21 mouse cellular contexts compared by ENCODE assay signal in the genomic region with DNA sequence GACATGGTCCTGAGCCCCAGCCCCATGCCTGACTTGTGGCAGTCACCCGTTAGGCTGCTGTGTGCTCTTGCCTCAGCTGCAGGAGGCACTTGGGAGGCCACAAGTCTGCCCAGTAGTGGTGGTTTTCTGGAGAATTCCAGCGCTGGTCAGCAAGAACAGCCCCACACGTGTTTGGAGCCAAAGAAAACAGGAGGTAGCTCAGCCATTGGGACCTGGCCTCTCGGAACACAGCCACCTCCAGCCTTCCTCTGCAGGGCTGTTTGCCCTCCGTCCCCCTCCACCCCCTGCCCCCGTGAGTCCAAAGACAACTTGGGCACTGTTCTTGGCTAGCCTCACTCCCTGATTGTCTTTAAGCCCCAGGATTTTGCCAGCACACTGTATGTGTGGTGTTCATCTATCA. TPM values are rescaled to one million over a fixed set of nuclear protein-coding genes. Genes with fewer than 3 reads are reported as not detected.
DNase-seq lines count a peak whose midpoint lies in the region; ATAC-seq and TF ChIP-seq lines count a peak whose summit lies in the region.
"Had no signal": no experiment of that assay in that cellular context is flagged by ENCODE, and none has a peak within 500 bp of the region (broad histone marks: within the 10 kb centered on the region; RNA-seq: fewer than 3 reads in every experiment).

No protein-coding gene starts in this region.

- H3K4me3 ChIP-seq in heart, adult 2 months: no peak overlapping the region
- no peak overlapping the region for H3K4me3 ChIP-seq in kidney, embryonic 16.5 days (ENCODE audit: low read length)
- no peak overlapping the region for H3K4me3 ChIP-seq in limb, embryonic 15.5 days
- H3K4me3 ChIP-seq in stomach, postnatal 0 days (ENCODE audit: low read depth, low read length): no peak overlapping the region
- H3K4me3 ChIP-seq: erythroblast, embryonic 14.5 days; hindbrain, embryonic 13.5 days; megakaryocyte, embryonic 14.5 days had no signal

- no peaks in the 10 kb centered on the region for H3K79me2 ChIP-seq in heart, adult 2 months (replicated peaks; ENCODE audit: control insufficient read depth, insufficient read depth, low read length)

- no peak for TF ChIP-seq EP300 in heart, adult 2 months (IDR thresholded peaks at IDR 0.05; ENCODE audit: insufficient read depth, low read depth, low read length)
- no peak for TF ChIP-seq EP300 in stomach, postnatal 0 days (optimal IDR thresholded peaks at IDR 0.05)

- no peak overlapping the region for H3K4me2 ChIP-seq in kidney, embryonic 16.5 days (replicated peaks; ENCODE audit: low read depth, low read length)
- H3K4me2 ChIP-seq in limb, embryonic 15.5 days: no peak overlapping the region
- no peak overlapping the region for H3K4me2 ChIP-seq in stomach, postnatal 0 days (replicated peaks; ENCODE audit: low read depth)
- H3K4me2 ChIP-seq: hindbrain, embryonic 13.5 days; liver, embryonic 11.5 days had no signal

- peaks cover 20% of the 10 kb centered on the region for H3K27me3 ChIP-seq in heart, adult 2 months (ENCODE audit: control insufficient read depth, insufficient read depth, low read length)
- H3K27me3 ChIP-seq in kidney, embryonic 16.5 days (ENCODE audit: insufficient read depth, low read length): peaks cover 55% of the 10 kb centered on the region
- peaks cover 54% of the 10 kb centered on the region for H3K27me3 ChIP-seq in limb, embryonic 15.5 days
- peaks cover 23% of the 10 kb centered on the region for H3K27me3 ChIP-seq in stomach, postnatal 0 days (ENCODE audit: control insufficient read depth, insufficient read depth, low read length)

- no peak for TF ChIP-seq POLR2A in heart, adult 2 months (IDR thresholded peaks at IDR 0.05; ENCODE audit: insufficient read depth, low read depth, low read length)

- peak; percentile 95 for DNase-seq in heart, adult 11 months
- DNase-seq in heart, adult 2 months: no peak
- DNase-seq in kidney, adult 18-20 months: peak; percentile 65
- peak; percentile 58 to 79 for DNase-seq in kidney, adult 8-10 months
- no peak for DNase-seq in stomach, postnatal 0 days (ENCODE audit: low spot score)
- DNase-seq: cerebellum, adult 9-10 months; forebrain, postnatal 0 days; gastrocnemius, postnatal 14 days; layer of hippocampus, postnatal 36 days; spleen, adult 18-20 months; thymus, postnatal 4 days had no signal

- H3K9ac ChIP-seq in heart, adult 2 months (ENCODE audit: low read depth, low read length): no peak overlapping the region
- H3K9ac ChIP-seq in kidney, embryonic 16.5 days (replicated peaks; ENCODE audit: low read length): no peak overlapping the region
- H3K9ac ChIP-seq in limb, embryonic 15.5 days: no peak overlapping the region
- no peak overlapping the region for H3K9ac ChIP-seq in stomach, postnatal 0 days (ENCODE audit: low read length)
- H3K9ac ChIP-seq: forebrain, postnatal 0 days; hindbrain, embryonic 13.5 days had no signal

- intact Hi-C loops in heart, adult 2 months (cut with DNase I): no loop called here

- H3K36me3 ChIP-seq in heart, adult 2 months (ENCODE audit: control insufficient read depth, insufficient read depth, low read length): no peaks in the 10 kb centered on the region
- no peaks in the 10 kb centered on the region for H3K36me3 ChIP-seq in kidney, embryonic 16.5 days (ENCODE audit: insufficient read depth, low read length)
- H3K36me3 ChIP-seq in limb, embryonic 15.5 days: no peaks in the 10 kb centered on the region
- H3K36me3 ChIP-seq in stomach, postnatal 0 days (ENCODE audit: control insufficient read depth, insufficient read depth, low read length): no peaks in the 10 kb centered on the region
- H3K36me3 ChIP-seq: G1E; hindbrain, embryonic 13.5 days had no signal

- WGBS in heart, adult 2 months: 28% methylated on average over 6 of the region's 6 CpGs
- 31% methylated on average over 6 of the region's 6 CpGs for WGBS in kidney, embryonic 16.5 days
- 30% methylated on average over 6 of the region's 6 CpGs for WGBS in limb, embryonic 15.5 days
- WGBS in stomach, postnatal 0 days: 36% methylated on average over 6 of the region's 6 CpGs

- H3K9me3 ChIP-seq in kidney, embryonic 16.5 days (ENCODE audit: low read length): no peaks in the 10 kb centered on the region
- no peaks in the 10 kb centered on the region for H3K9me3 ChIP-seq in limb, embryonic 15.5 days
- no peaks in the 10 kb centered on the region for H3K9me3 ChIP-seq in stomach, postnatal 0 days (ENCODE audit: control insufficient read depth, low read length)
- H3K9me3 ChIP-seq: hindbrain, embryonic 13.5 days; megakaryocyte, embryonic 14.5 days had no signal

- H3K4me1 ChIP-seq in heart, adult 2 months (ENCODE audit: control insufficient read depth, insufficient read depth, low read length): no peaks in the 10 kb centered on the region
- peaks cover 37% of the 10 kb centered on the region for H3K4me1 ChIP-seq in kidney, embryonic 16.5 days (ENCODE audit: insufficient read depth, low read length)
- H3K4me1 ChIP-seq in limb, embryonic 15.5 days: peaks cover 65% of the 10 kb centered on the region
- H3K4me1 ChIP-seq in stomach, postnatal 0 days (replicated peaks; ENCODE audit: control insufficient read depth, insufficient read depth): 0 out of 2 replicates have a peak, but pooled peaks cover 4% of the 10 kb centered on the region

- H3K27ac ChIP-seq in heart, adult 2 months: no peak overlapping the region
- no peak overlapping the region for H3K27ac ChIP-seq in kidney, embryonic 16.5 days (ENCODE audit: low read length)
- H3K27ac ChIP-seq in limb, embryonic 15.5 days: peak overlapping the region; percentile 83
- no peak overlapping the region for H3K27ac ChIP-seq in stomach, postnatal 0 days (replicated peaks)
- H3K27ac ChIP-seq: hindbrain, embryonic 13.5 days; kidney, postnatal 0 days had no signal

- no peak for TF ChIP-seq CTCF in heart, adult 2 months (IDR thresholded peaks at IDR 0.05)
- no peak for TF ChIP-seq CTCF in stomach, postnatal 0 days (IDR thresholded peaks at IDR 0.05; ENCODE audit: low read depth)

- ATAC-seq in kidney, embryonic 16.5 days (ENCODE audit: low FRiP score, low TSS enrichment): no peak
- ATAC-seq in limb, embryonic 15.5 days (ENCODE audit: insufficient number of reproducible peaks, low FRiP score, low TSS enrichment, low read depth): 0 out of 2 replicates have a peak, but pooled peaks have one; percentile 16
- no peak for ATAC-seq in stomach, postnatal 0 days (ENCODE audit: low FRiP score, low TSS enrichment)
- ATAC-seq: activated CD4-positive, CD25-positive, alpha-beta regulatory T cell, adult 4 months; forebrain, postnatal 0 days had no signal

RNA-seq across cellular contexts. Expression of a gene that starts 1.4 kb away (rescaled TPM):
- total RNA-seq in heart, adult 2 months (2021): 1 to 10 TPM; 5.1 to 5.4 TPM
- 11.5 and 17.4 TPM in 2 replicates for polyA plus RNA-seq in heart, adult 2 months (2012; rRNA removed)
- polyA plus RNA-seq in kidney, embryonic 16.5 days (2015; fragmentation: Nextera tagmentation; extraction: Ambion mirVana): 0.21 and 1.00 TPM in 2 replicates
- 101 and 104 TPM in 2 replicates for polyA plus RNA-seq in limb, embryonic 15.5 days (2015; fragmentation: Nextera tagmentation; extraction: Ambion mirVana)
- 0.15 and 0.42 TPM in 2 replicates for polyA plus RNA-seq in stomach, postnatal 0 days (2015; fragmentation: Nextera tagmentation; extraction: Ambion mirVana)
- total RNA-seq: G1E had no signal
- polyA plus RNA-seq: erythroblast, embryonic 14.5 days had no signal

RNA-seq across cellular contexts. Expression of a gene that starts 18.9 kb away (rescaled TPM):
- 10 to 100 TPM; 42.6 to 43.9 TPM for total RNA-seq in heart, adult 2 months (2021)
- polyA plus RNA-seq in heart, adult 2 months (2012; rRNA removed): 17.4 and 23.4 TPM in 2 replicates
- polyA plus RNA-seq in kidney, embryonic 16.5 days (2015; fragmentation: Nextera tagmentation; extraction: Ambion mirVana): 10.6 and 10.9 TPM in 2 replicates
- 13.8 and 16.7 TPM in 2 replicates for polyA plus RNA-seq in limb, embryonic 15.5 days (2015; fragmentation: Nextera tagmentation; extraction: Ambion mirVana)
- polyA plus RNA-seq in stomach, postnatal 0 days (2015; fragmentation: Nextera tagmentation; extraction: Ambion mirVana): 9.5 and 9.6 TPM in 2 replicates

RNA-seq across cellular contexts. Expression of a gene that starts 42.3 kb away (rescaled TPM):
- total RNA-seq in heart, adult 2 months (2021): not detected
- 0.14 TPM in 1 of 2 replicates, not detected in the other for polyA plus RNA-seq in heart, adult 2 months (2012; rRNA removed)
- polyA plus RNA-seq in kidney, embryonic 16.5 days (2015; fragmentation: Nextera tagmentation; extraction: Ambion mirVana): 5.5 TPM in 2 replicates
- 2.9 and 4.1 TPM in 2 replicates for polyA plus RNA-seq in limb, embryonic 15.5 days (2015; fragmentation: Nextera tagmentation; extraction: Ambion mirVana)
- polyA plus RNA-seq in stomach, postnatal 0 days (2015; fragmentation: Nextera tagmentation; extraction: Ambion mirVana): 0.53 TPM in 2 replicates
- total RNA-seq: G1E; monocyte, adult 5-6 weeks had no signal
- polyA plus RNA-seq: G1E had no signal

RNA-seq across cellular contexts. Expression of a gene that starts 56.4 kb away (rescaled TPM):
- under 1 TPM; 0.34 to 0.64 TPM for total RNA-seq in heart, adult 2 months (2021)
- 0.97 and 1.2 TPM in 2 replicates for polyA plus RNA-seq in heart, adult 2 months (2012; rRNA removed)
- 2.5 and 2.7 TPM in 2 replicates for polyA plus RNA-seq in kidney, embryonic 16.5 days (2015; fragmentation: Nextera tagmentation; extraction: Ambion mirVana)
- 8.8 and 9.6 TPM in 2 replicates for polyA plus RNA-seq in limb, embryonic 15.5 days (2015; fragmentation: Nextera tagmentation; extraction: Ambion mirVana)
- 2.0 and 2.6 TPM in 2 replicates for polyA plus RNA-seq in stomach, postnatal 0 days (2015; fragmentation: Nextera tagmentation; extraction: Ambion mirVana)
- total RNA-seq: monocyte, adult 5-6 weeks had no signal
- polyA plus RNA-seq: activated CD4-positive, CD25-positive, alpha-beta regulatory T cell, adult 4 months; erythroblast, embryonic 14.5 days; G1E had no signal

Comparison
In these comparisons a context has a peak if more than half of its experiments do, and no peak if none do; other contexts are left out.
1. DNase-seq: peak in heart, adult 11 months (single experiment), kidney, adult 18-20 months (single experiment) and kidney, adult 8-10 months (2 of 2); none in heart, adult 2 months (0 of 2) and stomach, postnatal 0 days (single experiment).